Mouse (Mus musculus) liver, embryonic 14.5 days (tissue): ENCODE data around the gene Atrnl1.

Source experiments
- CTCF ChIP-seq: IDR thresholded peaks from 2 replicates; pipeline ENCODE4 v1.5.1; 2016; ENCODE audit warnings: antibody characterized with exemption, low read depth, control low read depth
- EP300 ChIP-seq: IDR thresholded peaks from 2 replicates; pipeline ENCODE4 v1.6.1; 2016; ENCODE audit warnings: antibody characterized with exemption, low read depth

GRCm38 (mm10) chr19:57667946-57668345, 57.1 kb downstream of the Atrnl1 start:
- TF ChIP-seq EP300 (no peak), CTCF (no peak)
